In the genomic region with DNA sequence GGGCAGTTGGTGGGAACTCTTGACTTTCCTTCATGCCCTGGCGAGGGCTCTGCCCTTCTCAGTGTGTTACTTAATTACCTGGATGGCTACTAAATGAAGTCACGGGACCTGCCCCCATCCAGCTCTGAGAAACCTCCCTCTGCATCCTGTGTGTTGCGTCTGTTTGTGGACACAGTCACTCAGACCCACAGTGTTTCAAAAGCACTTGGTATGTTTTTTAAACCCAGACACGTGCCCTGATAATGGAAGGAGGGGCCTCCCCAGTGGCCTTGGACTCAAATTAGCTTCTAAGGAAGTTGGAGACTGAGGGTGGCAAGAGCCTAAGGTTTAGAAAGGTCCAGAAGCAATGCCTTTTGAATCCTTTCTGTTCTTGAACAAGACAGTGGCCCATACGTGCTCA, we compare ENCODE assay signal across 17 mouse cellular contexts. TPM values are rescaled to one million over a fixed set of nuclear protein-coding genes. Genes with fewer than 3 reads are reported as not detected.
A peak's percentile ranks its signal among the peaks of the same experiment; 100 is the strongest.
DNase-seq lines count a peak whose midpoint lies in the region; ATAC-seq and TF ChIP-seq lines count a peak whose summit lies in the region.
"Had no signal": no experiment of that assay in that cellular context is flagged by ENCODE, and none has a peak within 500 bp of the region (broad histone marks: within the 10 kb centered on the region; RNA-seq: fewer than 3 reads in every experiment).

No protein-coding gene starts in this region.

- H3K27ac ChIP-seq in cerebellum, adult 2 months (ENCODE audit: insufficient read depth, low read length), result peak overlapping the region; percentile 6; the same call in 1 of the 2 replicates
- no peak overlapping the region for H3K27ac ChIP-seq in intestine, postnatal 0 days (ENCODE audit: low read depth, low read length)
- no peak overlapping the region for H3K27ac ChIP-seq in forebrain, postnatal 0 days (ENCODE audit: low read depth, low read length)
- H3K27ac ChIP-seq: heart, embryonic 13.5 days; hindbrain, embryonic 15.5 days; limb, embryonic 13.5 days; lung, embryonic 15.5 days; neural tube, embryonic 15.5 days had no signal

- no peak for TF ChIP-seq POLR2A in cerebellum, adult 2 months (IDR thresholded peaks at IDR 0.05; ENCODE audit: borderline replicate concordance, insufficient read depth, low read length)

- ATAC-seq in cerebellum, adult (ENCODE audit: insufficient number of reproducible peaks, low FRiP score, low TSS enrichment), result no peak
- ATAC-seq in intestine, postnatal 0 days, result 0 out of 2 replicates have a peak, but pooled peaks have one; percentile 1
- ATAC-seq in forebrain, postnatal 0 days, result no peak
- ATAC-seq: forebrain, embryonic 16.5 days; midbrain, embryonic 16.5 days had no signal

- TF ChIP-seq CTCF in cerebellum, adult 2 months (IDR thresholded peaks at IDR 0.05; ENCODE audit: borderline replicate concordance, insufficient read depth, low read depth, low read length), result no peak
- no peak for TF ChIP-seq CTCF in intestine, postnatal 0 days (IDR thresholded peaks at IDR 0.05; ENCODE audit: low read depth)
- no peak for TF ChIP-seq CTCF in forebrain, postnatal 0 days (IDR thresholded peaks at IDR 0.05; ENCODE audit: low read depth)

- H3K36me3 ChIP-seq in intestine, postnatal 0 days (ENCODE audit: control insufficient read depth, insufficient read depth), result peaks cover 56% of the 10 kb centered on the region
- H3K36me3 ChIP-seq in forebrain, postnatal 0 days (ENCODE audit: insufficient read depth), result no peaks in the 10 kb centered on the region; the same call in 1 of the 2 replicates
- H3K36me3 ChIP-seq: hindbrain, embryonic 15.5 days; lung, embryonic 15.5 days; neural tube, embryonic 15.5 days had no signal

- no peak overlapping the region for H3K9ac ChIP-seq in intestine, postnatal 0 days (ENCODE audit: low read depth, low read length)
- H3K9ac ChIP-seq in forebrain, postnatal 0 days, result no peak overlapping the region
- H3K9ac ChIP-seq: heart, embryonic 13.5 days; hindbrain, embryonic 15.5 days; limb, embryonic 13.5 days; lung, embryonic 15.5 days; neural tube, embryonic 15.5 days had no signal

- no peak overlapping the region for H3K4me3 ChIP-seq in cerebellum, adult 2 months (replicated peaks; ENCODE audit: insufficient read depth, low read depth, low read length)
- H3K4me3 ChIP-seq in intestine, postnatal 0 days (ENCODE audit: low read depth, low read length), result no peak overlapping the region
- H3K4me3 ChIP-seq in forebrain, postnatal 0 days (ENCODE audit: low read depth, low read length), result no peak overlapping the region
- H3K4me3 ChIP-seq: heart, embryonic 13.5 days; hindbrain, embryonic 15.5 days; limb, embryonic 13.5 days; lung, embryonic 15.5 days; neural tube, embryonic 15.5 days had no signal

- no peaks in the 10 kb centered on the region for H3K9me3 ChIP-seq in intestine, postnatal 0 days (ENCODE audit: control insufficient read depth)
- H3K9me3 ChIP-seq in forebrain, postnatal 0 days (ENCODE audit: low read length), result no peaks in the 10 kb centered on the region
- H3K9me3 ChIP-seq: heart, embryonic 13.5 days; hindbrain, embryonic 15.5 days; limb, embryonic 13.5 days; lung, embryonic 15.5 days; neural tube, embryonic 15.5 days had no signal

- peaks cover 63% of the 10 kb centered on the region for H3K4me1 ChIP-seq in cerebellum, adult 2 months (ENCODE audit: control insufficient read depth, insufficient read depth, low read length)
- H3K4me1 ChIP-seq in intestine, postnatal 0 days (replicated peaks; ENCODE audit: control insufficient read depth, insufficient read depth, low read length), result 0 out of 2 replicates have a peak, but pooled peaks cover 7% of the 10 kb centered on the region
- no peaks in the 10 kb centered on the region for H3K4me1 ChIP-seq in forebrain, postnatal 0 days (ENCODE audit: insufficient read depth)
- H3K4me1 ChIP-seq: hindbrain, embryonic 15.5 days; limb, embryonic 13.5 days had no signal

- DNase-seq in cerebellum, adult 2 months, result no peak
- peak; percentile 76 for DNase-seq in 416B (ENCODE audit: low read depth)
- DNase-seq in lung, postnatal 25 days (ENCODE audit: low spot score), result peak; percentile 51
- no peak for DNase-seq in layer of hippocampus, adult 11-12 months (ENCODE audit: low spot score)
- no peak for DNase-seq in forebrain, postnatal 0 days
- DNase-seq in embryo, embryonic 9.5 days (ENCODE audit: extremely low spot score), result no peak
- DNase-seq: gastrocnemius, postnatal 14 days; right cerebral cortex, postnatal 14 days had no signal

- WGBS in cerebellum, adult 2 months, result 12% methylated on average over 5 of the region's 5 CpGs
- WGBS in intestine, postnatal 0 days, result 56% methylated on average over 5 of the region's 5 CpGs
- 66% methylated on average over 5 of the region's 5 CpGs for WGBS in forebrain, postnatal 0 days

- H3K4me2 ChIP-seq in intestine, postnatal 0 days (replicated peaks; ENCODE audit: low read depth), result no peak overlapping the region
- no peak overlapping the region for H3K4me2 ChIP-seq in forebrain, postnatal 0 days (ENCODE audit: low read depth)
- H3K4me2 ChIP-seq: heart, embryonic 13.5 days; hindbrain, embryonic 15.5 days; limb, embryonic 13.5 days; lung, embryonic 15.5 days; neural tube, embryonic 15.5 days had no signal

- H3K27me3 ChIP-seq in cerebellum, adult 2 months (ENCODE audit: control insufficient read depth, insufficient read depth, low read length), result no peaks in the 10 kb centered on the region
- no peaks in the 10 kb centered on the region for H3K27me3 ChIP-seq in intestine, postnatal 0 days (replicated peaks; ENCODE audit: control insufficient read depth, insufficient read depth, low read length)
- H3K27me3 ChIP-seq in forebrain, postnatal 0 days (ENCODE audit: insufficient read depth, low read length), result no peaks in the 10 kb centered on the region
- H3K27me3 ChIP-seq: heart, embryonic 13.5 days; hindbrain, embryonic 15.5 days; limb, embryonic 13.5 days; lung, embryonic 15.5 days; neural tube, embryonic 15.5 days had no signal

RNA-seq across cellular contexts. Expression of a gene that starts 9.9 kb away (rescaled TPM):
- 80.4 and 87.9 TPM in 2 replicates for polyA plus RNA-seq in cerebellum, adult 2 months (2012; rRNA removed)
- polyA plus RNA-seq in intestine, postnatal 0 days (2015; fragmentation: Nextera tagmentation; extraction: Ambion mirVana), result 12.4 and 14.6 TPM in 2 replicates
- total RNA-seq in forebrain, postnatal 0 days (2014; rRNA removed), result 7.5 and 7.6 TPM in 2 replicates
- polyA plus RNA-seq in forebrain, postnatal 0 days (2015; fragmentation: Nextera tagmentation; extraction: Ambion mirVana), result 3.9 and 5.0 TPM in 2 replicates

RNA-seq across cellular contexts. Expression of a gene that starts 50.1 kb away (rescaled TPM):
- polyA plus RNA-seq in cerebellum, adult 2 months (2012; rRNA removed), result 17.0 and 17.3 TPM in 2 replicates
- 105 and 125 TPM in 2 replicates for polyA plus RNA-seq in intestine, postnatal 0 days (2015; fragmentation: Nextera tagmentation; extraction: Ambion mirVana)
- total RNA-seq in forebrain, postnatal 0 days (2014; rRNA removed), result 72.1 and 78.8 TPM in 2 replicates
- polyA plus RNA-seq in forebrain, postnatal 0 days (2015; fragmentation: Nextera tagmentation; extraction: Ambion mirVana), result 184 and 209 TPM in 2 replicates

Comparison
In these comparisons a context has a peak if more than half of its experiments do, and no peak if none do; other contexts are left out.
1. DNase-seq: peak in 416B (single experiment) and lung, postnatal 25 days (single experiment); none in cerebellum, adult 2 months (0 of 2), layer of hippocampus, adult 11-12 months (single experiment), forebrain, postnatal 0 days (single experiment) and embryo, embryonic 9.5 days (single experiment).